Mouse (Mus musculus) hindbrain, embryonic 11.5 days (tissue): ENCODE data around the gene St3gal4. TPM values are rescaled to one million over a fixed set of nuclear protein-coding genes. Genes with fewer than 3 reads are reported as not detected.
A peak's percentile ranks its signal among the peaks of the same experiment; 100 is the strongest.

Experiments used
- ATAC-seq: fragments of 200-750 bp; cut with Nextera tagmentation; 2 replicates; pipeline ENCODE4 v1.8.0; 2017; ENCODE audit warnings: mild to moderate bottlenecking, moderate TSS enrichment, moderate library complexity; ENCODE audit not compliant: low FRiP score
- DNase-seq: peaks from one replicate; pipeline ENCODE4 v3.0.0-alpha.2; 2015; ENCODE audit warnings: low spot score
- H3K27ac ChIP-seq: fragments of 300-500 bp; sonication (generic); 2 replicates; pipeline ENCODE4 v1.5.1; 2014; ENCODE audit warnings: mild to moderate bottlenecking, low read depth, low read length
- H3K27me3 ChIP-seq: fragments of 300-500 bp; sonication (generic); 2 replicates; pipeline ENCODE4 v1.6.1; 2014; ENCODE audit warnings: mild to moderate bottlenecking, low read length, moderate library complexity, mixed read lengths; ENCODE audit not compliant: control insufficient read depth, insufficient read depth
- H3K36me3 ChIP-seq: fragments of 300-500 bp; sonication (generic); 2 replicates; pipeline ENCODE4 v1.6.1; 2014; ENCODE audit warnings: mild to moderate bottlenecking, low read length, moderate library complexity, mixed read lengths; ENCODE audit not compliant: control insufficient read depth, insufficient read depth
- H3K4me1 ChIP-seq: fragments of 300-500 bp; sonication (generic); replicated peaks from 2 replicates; pipeline ENCODE4 v1.6.1; 2014; ENCODE audit warnings: low read length, mixed read lengths; ENCODE audit not compliant: control insufficient read depth, insufficient read depth
- H3K4me2 ChIP-seq: fragments of 300-500 bp; sonication (generic); replicated peaks from 2 replicates; pipeline ENCODE4 v1.6.1; 2014; ENCODE audit warnings: mild to moderate bottlenecking, low read depth, low read length
- H3K4me3 ChIP-seq: fragments of 300-500 bp; sonication (generic); 2 replicates; pipeline ENCODE4 v1.5.1; 2014; ENCODE audit warnings: low read depth, low read length
- H3K9ac ChIP-seq: fragments of 300-500 bp; sonication (generic); 2 replicates; pipeline ENCODE4 v1.6.1; 2014; ENCODE audit warnings: low read depth, low read length
- H3K9me3 ChIP-seq: fragments of 300-500 bp; sonication (generic); 2 replicates; pipeline ENCODE4 v1.6.1; 2016; ENCODE audit warnings: low read length; ENCODE audit not compliant: control insufficient read depth
- WGBS: fragments of 180-500 bp; shearing (Covaris S2); extraction: QIAGEN DNeasy Blood & Tissue Kit; methylation state at CpG from one replicate; pipeline ENCODE4 v1.1.7; 2014; 5-methylcytosine and 5-hydroxymethylcytosine counted together
- polyA plus RNA-seq: library from polyadenylated mRNA; unstranded; fragments of >200 nt; fragmentation: Nextera tagmentation; extraction: Ambion mirVana; gene quantifications from 2 replicates; pipeline ENCODE4 v1.2.1, GENCODE M21; 2014

The St3gal4 gene
- polyA plus RNA-seq, 1 experiment from 2014 or later = 11.7 TPM

DNA sequence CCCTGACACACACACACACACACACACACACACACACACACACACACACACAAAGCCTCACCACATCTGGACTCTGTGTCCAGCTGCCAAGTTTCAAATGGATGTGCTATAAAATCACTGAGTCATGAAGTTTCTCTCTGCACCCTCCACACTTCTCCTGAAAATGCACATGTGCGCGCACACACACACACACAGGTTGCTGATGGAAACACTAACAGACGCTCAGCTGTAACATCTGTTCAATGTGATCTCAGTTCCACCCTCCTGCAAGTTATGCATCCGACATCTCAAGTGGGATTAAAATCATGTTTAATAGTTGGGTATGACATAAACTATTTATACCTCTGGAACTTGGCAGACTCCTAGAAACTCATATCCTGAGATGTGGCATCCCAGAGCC is 115.0 kb downstream of the St3gal4 start:
- no peaks in the 10 kb centered on the region for H3K9me3 ChIP-seq
- no peaks in the 10 kb centered on the region for H3K27me3 ChIP-seq
- H3K9ac ChIP-seq = no peak overlapping the region
- no peak overlapping the region for H3K4me3 ChIP-seq
- no peaks in the 10 kb centered on the region for H3K4me1 ChIP-seq
- DNase-seq (no peak), ATAC-seq (no peak)
- no peaks in the 10 kb centered on the region for H3K36me3 ChIP-seq
- 95% methylated on average over 4 of the region's 4 CpGs for WGBS
- no peak overlapping the region for H3K4me2 ChIP-seq
- H3K27ac ChIP-seq = no peak overlapping the region

GRCm38 (mm10) chr9:34997880-34998865 is 120.9 kb downstream of the St3gal4 start:
- ATAC-seq (peak; percentile 44; the same call in 1 of the 2 replicates), DNase-seq (no peak)
- WGBS = 41% methylated on average over 9 of the region's 9 CpGs
- Histone ChIP-seq H3K4me1 (peaks cover 2% of the 10 kb centered on the region; the same call in 1 of the 2 replicates), H3K4me3 (no peak overlapping the region), H3K4me2 (no peak overlapping the region), H3K27me3 (no peaks in the 10 kb centered on the region), H3K36me3 (no peaks in the 10 kb centered on the region), H3K27ac (no peak overlapping the region), H3K9me3 (no peaks in the 10 kb centered on the region), H3K9ac (no peak overlapping the region)

Other genes with a start within 250 kb of the St3gal4 start
- 91.3 and 95.8 TPM in 2 replicates for gene Dcps, start 56.8 kb upstream of the St3gal4 start, polyA plus RNA-seq
- gene Srpr, start 80.9 kb upstream of the St3gal4 start, polyA plus RNA-seq = 95.4 and 96.8 TPM in 2 replicates
- 11.9 and 14.3 TPM in 2 replicates for gene Tirap, start 81.0 kb upstream of the St3gal4 start, polyA plus RNA-seq
- gene Foxred1, start 91.8 kb upstream of the St3gal4 start, polyA plus RNA-seq = 30.7 and 33.7 TPM in 2 replicates
- 71.4 and 84.8 TPM in 2 replicates for gene Fam118b, start 148.5 kb upstream of the St3gal4 start, polyA plus RNA-seq
- gene Rpusd4, start 148.6 kb upstream of the St3gal4 start, polyA plus RNA-seq = 27.1 and 29.6 TPM in 2 replicates